Mouse (Mus musculus) right cerebral cortex, postnatal 25 days (tissue): Measurements from ENCODE around the gene Tacc2.
"Not testable (repeated sequence)": the region's sequence is repeated elsewhere in the genome, so short reads cannot be mapped to it uniquely, and the experiment has no call there.

Source experiments
- DNase-seq: peaks from one replicate; pipeline ENCODE4 v3.0.0; 2022

Tacc2 gene

GRCm38 (mm10) chr7:130573746-130574145 lies 3.5 kb upstream of the Tacc2 start:
- no peak for DNase-seq

GRCm38 (mm10) chr7:130574211-130574991 lies 2.8 kb upstream of the Tacc2 start:
- DNase-seq = no peak

- no peak for DNase-seq
Measured at GRCm38 (mm10) chr7:130576981-130577380, 257 bp upstream of the Tacc2 start.

GRCm38 (mm10) chr7:130578066-130578465 lies 828 bp downstream of the Tacc2 start:
- no peak for DNase-seq

GRCm38 (mm10) chr7:130578607-130579006 lies 1.4 kb downstream of the Tacc2 start:
- DNase-seq = no peak

- no peak for DNase-seq
Measured at GRCm38 (mm10) chr7:130586521-130587072, 9.4 kb downstream of the Tacc2 start.

- DNase-seq = no peak
Measured at GRCm38 (mm10) chr7:130590081-130590828, 13.0 kb downstream of the Tacc2 start.

DNA sequence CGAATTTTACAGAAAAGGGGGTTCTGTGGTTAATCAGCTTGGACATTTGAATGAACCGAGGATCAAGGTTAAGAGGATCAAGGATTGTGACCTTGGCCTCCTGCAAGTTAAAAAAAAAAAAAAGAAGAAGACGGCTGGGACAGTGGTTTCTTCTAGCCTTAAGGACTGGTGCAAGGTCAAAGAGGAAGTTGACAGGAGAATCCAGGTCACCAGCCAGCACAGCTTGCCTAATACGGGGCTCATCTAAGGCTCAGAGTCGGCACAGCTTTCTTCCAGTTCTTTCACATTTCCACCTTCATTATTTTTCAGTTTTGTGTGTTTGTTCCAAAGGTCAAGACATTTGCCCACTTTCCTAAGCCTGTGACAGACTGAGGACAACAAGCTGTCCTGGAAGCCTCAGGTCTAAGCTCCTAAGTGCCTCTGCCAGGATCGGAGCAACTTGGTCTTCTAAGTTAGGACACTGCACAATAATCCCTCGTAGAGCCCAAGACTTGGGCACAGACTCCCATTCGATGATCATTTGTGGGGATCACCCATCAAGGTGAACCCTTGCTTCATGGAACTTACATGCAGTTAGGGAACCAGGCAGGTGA lies 13.7 kb downstream of the Tacc2 start:
- no peak for DNase-seq

- DNase-seq = not testable (repeated sequence)
Measured at GRCm38 (mm10) chr7:130592975-130593374, 15.7 kb downstream of the Tacc2 start.

DNA sequence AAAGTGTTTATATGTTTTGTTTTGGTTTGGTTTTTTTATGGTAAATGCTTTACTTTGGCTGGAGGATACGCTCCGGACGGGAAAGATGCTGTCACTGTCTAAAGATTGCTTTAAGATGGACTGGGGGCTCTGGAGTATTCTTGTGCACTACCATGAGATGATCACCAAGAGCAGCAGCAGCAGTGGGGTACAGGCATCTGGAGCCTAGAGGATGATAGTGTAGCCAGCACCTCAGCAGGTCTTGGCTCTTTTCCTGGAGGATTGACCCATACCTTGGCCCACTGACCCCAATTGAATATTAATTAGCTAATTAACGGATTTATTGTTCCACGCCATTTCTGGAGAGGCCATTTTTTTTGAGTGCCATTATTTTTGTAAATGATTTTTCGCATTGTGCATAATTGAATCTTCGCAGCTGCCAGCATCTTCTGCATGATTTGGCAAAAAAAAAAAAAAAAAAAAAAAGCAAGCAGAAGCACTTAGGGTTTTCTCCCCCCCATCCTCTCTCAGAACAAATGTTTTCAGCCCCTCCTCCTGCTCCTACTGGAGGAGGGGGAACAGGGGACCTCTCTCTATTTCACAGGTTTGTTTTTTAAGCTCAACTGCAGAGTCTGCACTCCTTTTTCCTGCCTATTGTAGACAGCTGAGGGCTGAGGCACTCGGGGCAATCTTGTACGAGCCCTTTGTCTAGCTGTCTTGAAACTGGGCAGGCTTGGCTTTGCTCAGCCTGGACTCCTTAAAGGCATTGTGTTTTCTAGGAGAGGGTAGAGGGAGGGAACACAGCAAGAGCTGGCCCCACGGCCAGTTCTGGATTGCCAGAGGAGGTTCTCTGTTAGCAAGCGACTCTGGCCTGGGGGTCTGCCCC lies 16.4 kb downstream of the Tacc2 start:
- DNase-seq = not testable (repeated sequence)

- not testable (repeated sequence) for DNase-seq
Measured at GRCm38 (mm10) chr7:130596079-130596855, 19.0 kb downstream of the Tacc2 start.

- DNase-seq = no peak
Measured at GRCm38 (mm10) chr7:130597546-130597945, 20.3 kb downstream of the Tacc2 start.

- no peak for DNase-seq
Measured at GRCm38 (mm10) chr7:130600074-130600473, 22.8 kb downstream of the Tacc2 start.

DNA sequence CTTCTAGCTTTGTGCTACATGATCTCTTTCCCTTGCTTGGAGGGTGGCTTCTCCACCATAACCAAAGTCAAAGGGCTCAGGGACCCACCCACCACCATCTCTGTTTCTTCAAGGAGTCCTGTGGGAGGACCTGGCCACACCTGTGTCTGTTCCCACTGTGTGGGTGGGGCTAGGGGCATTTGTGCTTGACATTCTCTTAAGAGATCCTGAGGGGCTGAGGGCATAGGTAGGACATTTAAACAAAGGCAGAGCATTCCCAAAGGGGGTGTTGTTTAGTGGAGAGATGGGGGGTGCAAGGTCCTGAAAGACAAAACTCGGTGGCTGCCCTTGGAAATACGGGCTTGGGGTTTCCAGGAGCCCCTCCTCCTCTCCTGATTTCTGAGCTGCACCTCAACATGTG lies 23.3 kb downstream of the Tacc2 start:
- DNase-seq = no peak

DNA sequence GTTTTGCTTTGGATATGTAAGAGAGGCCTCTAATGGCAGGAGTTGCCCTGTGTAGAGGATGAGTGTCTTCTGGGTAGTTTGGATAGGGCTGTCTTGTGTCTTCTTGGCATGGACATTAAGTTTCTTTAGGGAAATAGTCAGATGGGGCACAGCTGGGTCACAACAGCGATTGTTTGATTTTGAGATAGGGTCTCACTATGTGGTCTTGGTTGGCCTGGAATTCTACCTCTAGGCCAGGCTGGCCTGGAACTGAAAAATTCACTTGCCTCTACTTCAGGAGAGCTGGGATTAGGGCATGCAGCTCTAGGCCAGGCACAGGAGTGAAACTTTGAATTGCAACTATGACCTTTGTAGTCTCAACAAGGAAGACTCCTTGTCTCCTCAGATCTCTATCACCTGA lies 25.6 kb downstream of the Tacc2 start:
- DNase-seq = no peak

GRCm38 (mm10) chr7:130603556-130603955 lies 26.3 kb downstream of the Tacc2 start:
- peak; percentile 70 for DNase-seq

GRCm38 (mm10) chr7:130604390-130604789 lies 27.2 kb downstream of the Tacc2 start:
- no peak for DNase-seq

DNA sequence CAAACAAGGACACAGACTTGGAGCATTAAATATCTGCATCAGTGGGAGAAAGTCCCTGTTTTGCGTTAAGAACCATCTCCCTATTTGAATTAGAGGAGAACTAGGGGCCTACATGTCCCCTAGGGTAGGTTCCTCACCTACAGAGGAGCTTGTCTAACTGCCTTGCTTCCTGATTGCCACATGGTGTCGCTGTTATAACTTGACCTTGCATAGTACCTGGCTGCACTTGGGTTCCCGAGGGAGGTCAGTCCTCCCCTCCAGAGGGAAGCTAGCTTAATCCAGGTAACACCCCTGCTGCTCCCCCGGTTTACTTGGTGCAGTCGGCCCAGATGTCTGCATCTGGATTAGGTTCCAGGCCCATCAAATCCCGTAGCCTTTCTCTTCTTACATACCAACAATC lies 27.9 kb downstream of the Tacc2 start:
- no peak for DNase-seq

GRCm38 (mm10) chr7:130606958-130607357 lies 29.7 kb downstream of the Tacc2 start:
- DNase-seq = no peak

- DNase-seq = no peak
Measured at GRCm38 (mm10) chr7:130613973-130614372, 36.7 kb downstream of the Tacc2 start.

DNA sequence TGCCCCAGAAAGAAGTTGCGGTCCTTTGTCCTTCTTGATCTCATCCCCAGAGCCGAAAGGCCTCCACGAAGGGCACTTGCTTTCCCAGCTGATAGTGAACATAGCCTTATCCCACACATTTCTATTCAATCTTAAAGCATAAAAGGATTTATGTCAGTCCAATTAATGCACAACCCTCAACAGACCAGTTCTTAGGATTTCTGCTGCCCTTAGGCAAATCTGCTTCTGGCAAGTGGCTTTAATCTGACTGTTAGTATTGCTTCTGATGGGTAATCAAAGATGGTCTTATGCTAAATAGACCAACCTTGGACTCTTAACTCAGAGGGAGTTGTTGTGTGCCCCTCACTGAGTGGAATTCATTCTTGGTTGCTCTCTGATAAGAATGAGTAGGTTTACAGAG lies 40.4 kb downstream of the Tacc2 start:
- DNase-seq = no peak

DNA sequence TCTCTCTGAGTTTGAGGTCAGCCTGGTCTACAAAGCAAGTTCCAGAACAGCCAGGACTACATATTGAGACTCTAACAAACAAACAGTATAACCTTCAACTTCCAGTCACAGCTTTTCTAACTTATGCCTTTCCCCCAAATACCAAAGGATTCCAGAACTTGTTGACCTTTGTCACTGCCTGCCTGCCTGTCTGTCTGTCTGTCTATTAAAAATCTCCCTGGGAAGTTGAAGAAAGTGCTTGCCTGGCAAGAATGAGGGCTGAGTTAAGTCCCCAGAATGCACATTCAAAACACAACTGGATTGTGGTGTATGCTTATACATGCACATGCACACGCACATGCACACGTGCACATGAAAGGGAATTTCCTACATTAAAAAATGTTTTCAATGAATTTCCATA lies 43.8 kb downstream of the Tacc2 start:
- DNase-seq = no peak
